Mouse (Mus musculus) C2C12 (cell line): ENCODE results near the gene Scp2.

Experiments
- CEBPB ChIP-seq: IDR thresholded peaks from one replicate; pipeline ENCODE4 v1.6.1; 2011; ENCODE audit warnings: low read depth, mild to moderate bottlenecking, control low read depth, moderate library complexity
- CTCF ChIP-seq: IDR thresholded peaks from one replicate; pipeline ENCODE4 v1.5.1; 2011; ENCODE audit not compliant: control insufficient read depth, insufficient read depth, insufficient read length
- FOSL1 ChIP-seq: IDR thresholded peaks from one replicate; pipeline ENCODE4 v1.8.0; 2011; ENCODE audit warnings: mild to moderate bottlenecking, low read length; ENCODE audit not compliant: poor library complexity, insufficient read depth, severe bottlenecking
- MYOD1 ChIP-seq: IDR thresholded peaks from one replicate; pipeline ENCODE4 v1.6.1; 2011; ENCODE audit warnings: low read depth; ENCODE audit not compliant: control insufficient read depth, insufficient read length
- USF1 ChIP-seq: IDR thresholded peaks from one replicate; pipeline ENCODE4 v1.6.1; 2011; ENCODE audit warnings: low read depth, mild to moderate bottlenecking, control low read depth, moderate library complexity

- TF ChIP-seq CTCF (no peak), MYOD1 (no peak), USF1 (no peak), CEBPB (no peak), FOSL1 (no peak)
These were observed 84.0 kb downstream of the Scp2 start for GRCm38 (mm10) chr4:108060774-108061173.
